Mouse (Mus musculus) layer of hippocampus, adult 9-11 months (tissue): ENCODE measurements around the gene Usb1.
A peak's percentile ranks its signal among the peaks of the same experiment; 100 is the strongest.

Experiments used
- DNase-seq: peaks from one replicate; pipeline ENCODE4 v3.0.0; 2022

Gene Usb1

DNA sequence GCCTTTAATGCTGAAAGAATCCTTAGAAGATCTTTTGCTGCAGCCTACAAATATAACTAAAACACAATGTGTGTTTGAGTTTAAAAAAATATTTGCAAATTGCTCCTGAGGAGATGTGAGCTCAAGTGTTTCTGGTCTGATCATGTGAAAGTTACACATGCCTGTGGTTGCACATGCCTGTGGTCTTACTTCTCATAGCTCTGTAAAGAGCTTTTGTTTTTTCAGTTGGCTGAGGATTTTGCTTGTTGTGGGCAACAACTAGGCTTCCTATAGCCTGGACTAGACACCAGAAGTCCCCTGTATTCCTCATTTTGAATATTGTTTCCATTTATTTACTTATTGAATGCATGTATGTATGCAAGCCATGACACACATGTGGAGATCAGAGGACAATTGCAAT, 4.3 kb downstream of the Usb1 start:
- DNase-seq, result no peak

DNA sequence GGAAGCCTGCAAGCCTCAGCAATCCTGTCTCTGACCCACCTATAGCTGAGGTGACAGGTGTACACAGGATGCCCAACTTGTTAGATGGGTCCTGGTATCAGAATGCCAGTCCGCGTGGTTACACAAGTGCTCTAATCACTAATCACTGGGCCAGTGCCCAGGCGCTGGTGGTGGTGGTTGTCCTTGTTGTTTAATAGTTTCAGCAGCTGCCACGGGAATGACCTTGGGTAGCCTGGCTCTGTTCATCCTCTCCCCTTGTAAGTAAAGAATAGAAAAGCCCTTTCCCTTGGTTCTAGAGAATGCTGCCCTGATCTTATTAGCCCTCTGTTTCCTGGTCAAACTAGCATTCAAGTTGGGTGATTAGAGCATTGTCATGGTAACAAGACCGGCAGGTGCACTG, 9.6 kb downstream of the Usb1 start:
- DNase-seq, result no peak

DNA sequence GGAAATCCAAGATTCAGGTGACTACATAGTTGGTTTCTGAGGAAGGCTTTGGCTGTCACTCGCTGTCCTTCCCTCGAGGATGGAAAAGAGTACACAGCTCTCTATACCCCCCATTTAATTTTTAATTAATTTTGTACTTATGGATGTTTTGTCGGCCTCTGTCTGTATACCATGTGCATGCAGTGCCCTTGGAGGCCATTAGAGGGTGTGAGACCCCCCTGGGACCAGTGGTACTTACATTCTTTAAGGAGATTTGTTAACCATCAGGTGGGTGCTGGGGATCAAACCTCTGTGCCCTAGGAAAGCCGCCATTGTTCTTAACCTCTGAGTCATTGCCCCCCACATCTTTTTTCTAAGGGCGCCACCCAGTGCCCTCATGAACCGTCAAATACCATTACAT, 12.6 kb downstream of the Usb1 start:
- no peak for DNase-seq

DNA sequence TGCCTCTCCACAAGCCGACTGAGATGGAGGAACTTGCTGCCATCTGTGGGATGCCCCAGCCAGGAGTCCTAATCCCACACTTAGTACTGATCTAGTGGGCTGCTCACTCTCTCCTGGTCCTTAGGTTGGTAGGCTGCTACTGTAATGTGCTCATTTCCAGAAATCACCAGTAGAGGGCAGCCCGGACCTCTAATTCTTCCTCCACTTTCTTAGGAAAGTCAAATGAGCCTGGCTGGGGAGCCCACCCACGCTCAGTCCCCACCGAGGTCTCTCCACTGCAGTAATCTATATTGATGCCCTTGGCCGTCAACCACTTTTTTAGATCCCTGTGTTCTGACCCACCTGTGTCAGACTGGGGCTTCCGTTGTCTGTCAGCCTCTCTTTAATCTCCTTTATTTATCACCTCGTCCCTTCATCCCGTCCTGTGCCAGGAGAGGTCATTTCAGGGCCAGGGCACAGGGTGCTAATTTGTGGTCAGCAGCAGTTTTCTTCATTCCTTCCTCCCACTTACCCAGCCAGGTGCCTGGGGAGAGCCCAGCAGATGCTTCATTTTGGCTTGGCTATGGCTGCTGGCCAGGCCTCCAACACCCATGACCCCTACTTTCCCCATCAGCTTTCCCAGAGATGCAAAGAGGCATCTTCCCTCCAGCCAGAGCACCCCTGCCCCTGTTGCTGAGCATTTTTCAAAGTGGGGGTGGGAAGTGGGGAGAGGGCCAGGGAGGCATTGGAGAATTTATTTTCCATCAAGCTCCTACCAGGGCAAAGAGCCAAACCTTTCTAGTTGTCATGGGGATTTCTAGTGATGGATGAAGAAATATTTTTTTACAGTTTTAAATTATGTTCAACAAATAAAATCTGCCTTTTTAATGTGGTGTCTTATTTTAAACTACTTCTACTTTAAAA, 14.8 kb downstream of the Usb1 start:
- peak; percentile 54 for DNase-seq

DNA sequence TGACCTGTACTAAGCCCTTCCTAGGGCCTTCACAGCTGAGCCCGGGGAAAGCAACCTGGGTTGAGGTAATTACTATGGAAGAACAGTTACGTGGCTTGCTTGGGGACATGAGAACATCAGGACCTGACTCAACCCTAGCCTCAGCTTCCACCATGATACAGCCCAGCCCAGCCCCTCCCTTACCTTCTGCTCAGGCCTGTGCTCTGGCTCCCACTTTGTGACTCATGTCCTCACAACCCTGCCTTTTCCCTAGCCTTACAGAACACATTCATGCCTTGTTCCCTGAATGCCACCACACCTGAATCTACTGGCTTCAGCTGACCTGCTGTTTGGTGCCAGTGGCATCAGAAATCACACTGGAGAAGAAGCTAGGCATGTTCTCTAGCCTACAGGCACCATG, 16.3 kb downstream of the Usb1 start:
- DNase-seq, result no peak

DNA sequence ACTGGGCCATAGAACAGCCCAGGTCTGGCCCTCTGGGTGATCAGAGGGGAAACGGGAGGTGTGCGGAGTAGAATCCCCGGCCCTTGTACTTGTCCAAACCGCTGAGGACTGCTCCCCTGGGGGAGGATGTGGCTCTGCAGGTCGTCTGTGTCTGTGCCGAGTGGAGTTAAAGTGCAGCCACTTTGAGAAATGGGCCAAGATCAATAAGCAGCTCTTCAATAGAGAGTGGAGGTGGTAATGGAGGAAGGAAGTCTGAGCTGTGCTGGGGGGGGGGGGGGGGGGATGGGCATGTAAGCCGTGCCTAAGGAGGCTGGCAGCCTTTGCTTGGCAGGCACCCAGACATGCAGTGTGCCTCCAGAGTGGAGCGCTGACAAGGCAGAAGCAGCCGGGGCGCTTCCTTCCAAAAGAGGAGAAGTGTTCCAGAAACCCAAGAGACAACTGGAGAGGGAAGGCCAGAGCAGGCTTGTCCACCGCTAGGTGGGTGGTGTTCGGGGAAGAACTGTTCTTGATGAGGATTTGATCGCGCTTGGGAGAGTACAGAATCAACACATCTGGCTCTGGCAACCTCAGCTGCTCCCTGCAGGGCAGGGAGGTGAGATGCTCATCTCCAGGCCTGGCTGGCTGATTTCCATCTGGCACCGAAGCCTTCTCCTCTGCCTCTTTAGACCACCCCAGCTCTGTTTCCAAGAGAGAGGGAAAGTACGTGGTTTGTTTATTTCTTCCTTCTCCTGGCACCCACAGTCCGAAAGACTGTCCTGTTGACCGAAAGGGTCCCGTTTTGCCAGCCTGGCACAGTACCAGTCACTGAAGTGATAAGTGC, 16.9 kb downstream of the Usb1 start:
- peak; percentile 86 for DNase-seq

DNA sequence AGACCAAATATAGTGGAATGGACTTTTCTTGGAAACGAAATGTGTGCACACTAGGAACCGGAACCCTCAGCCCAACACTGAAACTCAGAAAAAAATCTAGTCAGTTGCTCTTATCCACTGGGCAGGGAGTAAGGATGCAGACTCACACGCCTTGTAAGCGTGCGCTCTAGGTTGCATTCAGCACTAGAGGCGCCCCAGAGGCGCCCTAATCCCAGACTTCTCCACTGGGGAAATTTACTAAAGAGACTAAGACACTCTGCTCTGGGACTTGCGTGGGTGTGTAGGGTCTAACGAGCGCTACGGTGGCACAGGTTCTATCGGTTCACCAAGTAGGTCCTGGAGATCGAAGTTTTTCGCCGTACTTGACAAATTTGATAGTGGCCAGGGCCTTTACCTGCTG, 19.4 kb downstream of the Usb1 start:
- DNase-seq, result no peak

DNA sequence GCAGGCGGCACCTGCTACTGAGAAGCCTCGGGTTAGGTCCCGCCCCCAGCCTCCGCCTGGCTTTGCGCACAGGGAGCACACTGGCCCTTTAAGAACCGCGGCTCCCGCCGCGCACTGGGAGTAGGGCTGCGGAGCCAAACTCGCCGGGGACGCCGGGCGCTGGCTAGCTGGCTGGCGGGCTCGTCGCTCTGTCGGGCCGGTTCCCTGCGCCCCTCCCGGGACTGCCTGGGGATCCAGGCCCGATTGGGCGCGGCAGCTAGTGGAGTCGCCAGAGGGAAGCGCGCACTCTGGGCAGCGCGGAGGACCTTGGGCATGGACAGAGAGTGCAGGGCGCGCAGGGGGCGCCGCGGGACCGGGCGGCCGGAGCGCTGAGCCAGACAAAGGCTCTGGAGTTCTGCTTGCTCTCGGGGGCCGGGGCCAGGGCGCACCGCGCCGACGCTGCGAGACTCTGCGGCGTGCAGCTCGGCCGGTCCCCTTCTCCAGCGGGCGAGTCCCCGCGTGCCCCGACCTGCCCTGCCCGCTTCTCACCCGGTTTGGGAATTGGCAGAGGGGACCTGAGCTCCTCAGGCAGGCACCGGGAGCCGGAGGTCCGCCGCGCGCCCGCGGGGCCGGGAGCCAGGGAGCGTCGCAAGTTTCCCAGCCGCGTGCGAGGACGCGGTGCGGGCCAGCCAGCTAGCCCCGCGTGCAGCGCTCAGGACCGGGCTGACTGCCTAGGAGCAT, 20.2 kb downstream of the Usb1 start, which contains the start of gene Mmp15:
TSS of gene Mmp15 (plus strand) at position 118 of the 720 bp plus-strand sequence.
- no peak for DNase-seq

DNA sequence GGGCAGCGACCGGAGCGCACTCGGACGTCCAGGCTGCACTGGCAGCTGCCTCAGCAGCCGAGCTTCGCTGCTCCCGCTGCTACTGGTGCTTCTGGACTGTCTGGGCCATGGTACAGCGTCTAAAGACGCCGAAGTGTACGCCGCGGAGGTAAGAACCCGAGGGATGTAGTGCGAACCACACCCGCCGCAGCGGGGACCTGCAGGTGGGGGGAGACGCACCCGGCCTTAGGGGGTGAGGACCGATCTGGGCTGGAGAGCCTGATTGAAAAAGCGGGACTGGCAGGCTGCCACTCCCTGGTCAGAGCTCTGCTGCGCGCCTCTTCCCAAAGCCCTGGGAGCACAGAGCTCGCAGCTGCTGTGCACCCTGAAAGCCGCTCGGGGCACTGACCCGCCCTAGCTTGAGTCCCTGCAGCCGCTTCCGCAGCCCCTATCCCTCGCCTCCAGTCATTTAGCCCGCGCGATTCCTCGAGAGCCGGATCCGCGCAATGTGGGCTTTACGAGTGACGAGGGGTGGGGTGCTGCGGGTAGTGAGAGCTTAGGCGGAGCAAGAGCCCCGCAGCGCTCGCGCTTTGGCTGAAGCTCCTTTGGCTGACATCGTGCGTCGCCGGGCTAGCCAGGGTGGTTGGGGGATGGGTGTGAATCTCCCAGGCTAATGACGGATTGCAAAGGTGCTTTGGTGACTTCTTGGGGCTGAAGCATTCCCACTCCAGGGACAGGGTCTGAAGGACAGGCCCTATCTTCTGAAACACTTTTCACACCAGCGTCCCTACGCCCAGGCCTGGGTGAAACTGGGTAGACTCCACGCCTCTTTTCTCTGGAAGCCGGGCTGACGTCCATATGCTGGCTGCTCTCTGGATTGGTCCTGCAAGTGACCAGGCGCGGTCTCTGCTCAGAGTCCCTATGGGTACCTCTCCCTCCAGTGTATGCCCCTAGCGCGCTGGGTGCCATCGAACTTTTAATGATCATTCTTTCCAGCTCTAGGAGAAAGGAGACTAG, 21.1 kb downstream of the Usb1 start:
- no peak for DNase-seq

DNA sequence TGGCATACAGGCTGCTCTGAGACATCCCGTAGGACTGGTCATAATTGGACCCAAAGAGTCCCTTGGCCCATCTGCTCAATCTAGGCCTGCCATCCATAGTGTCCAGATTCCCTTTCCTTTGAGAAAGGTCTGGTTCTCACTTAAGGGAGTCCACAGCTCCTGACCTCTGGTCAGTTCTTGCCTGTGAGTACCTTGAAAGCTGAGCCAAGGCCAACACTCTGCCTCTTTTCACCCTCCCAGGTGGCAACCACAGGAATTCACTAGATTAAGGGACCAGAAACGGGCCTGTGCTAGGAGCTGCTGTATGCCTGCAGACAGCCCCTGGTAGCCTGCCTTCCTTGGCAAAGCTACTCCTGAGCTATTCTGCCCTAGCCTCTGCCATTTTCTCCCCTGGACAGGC, 22.5 kb downstream of the Usb1 start:
- no peak for DNase-seq

DNA sequence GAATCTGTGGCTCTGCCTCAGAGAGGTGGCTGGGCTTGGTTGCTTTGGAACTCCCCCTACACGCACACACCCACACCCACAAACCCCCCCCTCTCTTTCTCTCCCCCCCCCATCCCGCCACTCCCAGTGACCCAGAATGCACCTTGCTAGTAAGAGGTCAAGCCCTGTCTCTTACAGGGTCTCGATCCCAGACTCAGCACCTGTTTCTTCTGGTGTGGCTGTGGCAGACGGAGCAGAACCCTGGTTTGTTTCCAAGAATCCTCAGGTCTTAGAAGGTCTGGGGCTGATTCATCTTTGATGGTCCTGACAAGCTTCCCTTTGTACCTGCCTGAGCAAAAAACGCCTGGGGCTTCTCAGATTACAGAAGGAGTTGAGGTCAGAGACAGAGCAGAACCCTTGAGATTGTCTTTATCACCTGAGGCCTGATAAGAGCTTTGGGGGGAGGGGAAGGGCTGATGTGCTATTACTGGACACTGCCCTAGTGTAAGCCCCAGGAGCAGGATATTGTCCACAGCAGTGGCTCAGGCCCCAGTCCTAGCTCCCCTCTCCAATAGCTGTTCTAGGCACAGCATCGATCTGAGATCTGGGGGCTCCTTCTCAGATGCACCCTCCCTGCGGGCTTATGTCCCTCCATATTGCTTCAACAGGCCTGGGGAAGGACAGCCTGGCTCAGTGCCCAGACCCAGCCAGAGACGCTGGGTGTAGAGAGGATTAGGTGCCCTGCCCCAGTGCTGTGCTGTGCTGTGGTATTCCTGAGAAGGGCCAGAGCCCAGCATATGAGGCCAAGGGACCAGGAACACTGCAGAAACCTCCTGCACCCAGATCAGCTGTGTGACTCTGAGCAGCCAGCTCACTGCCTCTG, 26.7 kb downstream of the Usb1 start:
- DNase-seq, result no peak

DNA sequence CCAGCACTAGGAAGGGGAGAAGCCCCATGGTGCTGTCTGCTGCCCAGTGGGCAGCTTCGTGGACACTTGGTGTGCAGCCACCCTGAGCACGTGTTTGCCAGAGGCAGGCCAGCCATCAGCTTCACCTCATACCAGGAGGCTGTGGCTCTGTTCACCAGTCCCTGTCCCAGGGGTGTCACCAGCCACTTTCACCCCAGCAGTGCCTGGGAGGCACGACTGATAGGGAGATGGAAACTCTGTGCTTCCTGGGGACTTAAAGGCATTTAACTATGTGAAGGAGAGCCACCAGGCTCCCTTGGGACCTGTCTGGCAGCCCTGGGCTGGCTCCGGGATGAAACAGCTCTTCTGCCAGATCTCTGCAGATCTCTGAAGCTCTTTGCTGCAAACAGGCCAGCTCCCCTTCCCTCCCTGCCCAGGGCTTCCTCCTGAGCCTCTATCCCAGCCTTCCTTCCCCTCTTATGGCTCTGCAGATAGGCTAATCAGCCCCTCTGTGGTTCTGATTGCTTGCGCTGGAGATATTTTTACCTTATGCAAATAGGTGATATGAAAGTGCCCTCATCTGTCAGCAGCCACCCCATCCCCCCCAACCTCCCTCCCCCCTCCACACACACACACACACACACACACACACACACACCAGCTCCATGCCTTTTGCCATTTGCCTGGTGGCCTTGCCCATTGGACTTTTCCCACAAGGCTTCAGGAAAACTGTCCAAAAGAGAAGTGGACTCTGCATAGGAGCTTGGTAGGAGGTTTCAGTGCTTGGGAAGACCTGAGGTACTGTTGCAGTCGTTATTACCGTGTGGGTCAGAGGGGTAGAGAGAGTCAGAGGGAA, 28.3 kb downstream of the Usb1 start:
- DNase-seq, result no peak

DNA sequence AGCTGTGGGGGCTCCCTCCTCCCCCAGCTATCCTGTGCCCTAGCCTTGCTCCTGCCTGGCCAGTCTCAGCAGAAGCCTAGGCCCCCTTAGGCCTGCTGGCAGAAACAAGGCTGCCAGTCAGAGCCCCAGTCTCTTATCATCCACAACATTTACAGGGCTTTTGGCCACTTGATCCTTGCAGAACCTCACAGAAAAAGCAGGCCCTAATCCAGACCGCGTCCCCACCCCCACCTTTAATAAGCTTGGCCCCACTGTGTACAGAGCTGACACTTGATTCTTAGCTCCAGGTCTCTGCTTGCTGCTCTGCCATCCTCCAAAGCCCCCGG, 28.9 kb downstream of the Usb1 start:
- no peak for DNase-seq

DNA sequence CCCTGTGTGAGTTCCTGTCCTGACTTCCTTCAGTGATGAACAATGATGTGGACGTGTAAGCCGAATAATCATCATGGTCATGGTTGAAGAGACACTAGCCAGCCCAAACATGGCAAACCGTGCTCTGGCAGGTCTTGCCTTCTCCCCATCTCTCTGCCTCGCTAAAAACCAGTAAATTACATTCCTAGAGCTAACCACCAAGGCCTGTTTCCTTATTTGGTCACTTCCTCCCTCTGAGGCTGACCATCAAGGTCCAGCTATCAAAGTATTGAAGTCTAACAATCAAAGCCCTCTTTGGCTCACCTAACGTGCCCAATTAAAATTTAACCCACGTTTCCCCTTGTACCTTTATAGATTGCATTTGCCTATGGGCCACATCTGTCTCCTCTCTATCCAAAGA, 30.2 kb downstream of the Usb1 start:
- DNase-seq, result no peak

DNA sequence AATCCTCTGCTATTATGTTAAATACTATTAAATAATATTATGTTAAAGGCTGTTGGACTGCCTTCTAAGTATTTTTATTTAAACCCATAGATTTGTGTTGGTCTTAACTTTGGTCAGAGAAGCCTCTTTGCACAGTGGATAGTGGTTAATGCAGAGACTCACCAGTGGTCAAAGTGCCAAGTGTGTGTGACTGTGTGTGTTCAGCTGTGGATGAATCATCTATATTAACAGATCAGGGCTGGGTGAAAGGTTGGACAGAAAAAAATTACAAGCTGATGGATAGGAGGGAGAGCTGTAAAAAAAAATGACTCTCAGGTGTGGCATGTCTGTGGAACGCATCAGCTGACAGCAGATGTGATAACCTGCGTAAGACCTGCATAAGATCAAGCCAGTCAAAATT, 31.8 kb downstream of the Usb1 start:
- no peak for DNase-seq

DNA sequence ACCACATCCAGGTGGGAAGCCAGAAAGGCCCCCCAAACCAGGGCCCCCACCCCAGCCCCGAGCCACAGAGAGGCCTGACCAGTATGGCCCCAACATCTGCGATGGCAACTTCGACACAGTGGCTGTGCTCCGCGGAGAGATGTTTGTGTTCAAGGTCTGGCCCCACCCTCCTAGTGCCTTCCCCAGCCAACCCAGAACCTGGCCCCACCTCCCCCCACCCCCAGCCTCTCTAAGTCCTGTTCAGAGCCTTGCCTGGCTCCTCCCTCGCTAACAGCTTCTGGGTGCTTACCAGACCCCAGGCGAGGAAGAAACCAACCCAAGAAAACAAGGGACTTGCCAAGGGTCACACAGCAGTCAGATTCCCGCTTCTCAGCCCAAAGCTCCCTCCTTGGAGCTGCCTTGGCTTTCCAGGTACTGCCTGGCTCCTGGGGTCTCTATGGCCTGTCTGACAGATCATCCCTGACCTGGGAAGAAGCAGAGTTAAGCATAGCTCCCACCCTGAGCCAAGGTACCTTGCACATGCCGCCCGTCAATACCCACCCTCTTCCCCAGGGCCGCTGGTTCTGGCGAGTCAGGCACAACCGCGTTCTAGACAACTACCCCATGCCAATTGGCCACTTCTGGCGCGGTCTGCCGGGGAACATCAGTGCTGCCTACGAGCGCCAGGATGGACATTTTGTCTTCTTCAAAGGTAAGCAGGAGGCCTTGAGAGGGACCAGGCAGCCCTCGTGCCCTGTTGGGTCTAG, 37.7 kb downstream of the Usb1 start:
- no peak for DNase-seq

DNA sequence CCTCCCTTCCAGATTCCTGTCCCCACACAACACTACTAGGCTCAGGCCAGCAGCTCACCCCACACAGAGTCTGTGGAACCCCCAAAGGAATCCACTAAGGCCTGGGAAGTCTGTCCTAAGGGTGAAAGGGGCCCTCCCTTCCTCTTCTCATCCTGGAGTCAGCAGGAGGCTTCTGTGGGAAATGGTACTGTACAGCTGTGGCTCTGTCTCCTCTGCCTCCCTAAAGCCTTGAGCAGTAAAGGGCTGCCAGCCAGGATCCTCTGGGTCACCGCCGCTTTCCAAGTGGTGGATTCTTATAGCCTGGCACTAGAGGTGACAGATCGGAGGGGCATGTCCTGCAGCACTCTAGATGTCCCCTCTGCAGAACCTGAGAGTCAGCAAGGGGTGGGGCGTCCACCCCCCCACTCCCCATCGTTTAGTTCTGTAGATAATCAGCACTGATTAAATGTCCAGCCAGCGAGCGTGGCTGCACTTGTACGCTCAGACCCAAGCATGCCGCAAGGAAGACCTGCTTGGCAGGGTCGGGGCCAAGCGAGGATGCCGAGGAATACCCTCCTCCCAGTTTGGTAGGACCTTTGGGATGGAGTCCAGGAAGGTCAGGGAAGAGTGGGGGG, 41.4 kb downstream of the Usb1 start:
- DNase-seq, result no peak

DNA sequence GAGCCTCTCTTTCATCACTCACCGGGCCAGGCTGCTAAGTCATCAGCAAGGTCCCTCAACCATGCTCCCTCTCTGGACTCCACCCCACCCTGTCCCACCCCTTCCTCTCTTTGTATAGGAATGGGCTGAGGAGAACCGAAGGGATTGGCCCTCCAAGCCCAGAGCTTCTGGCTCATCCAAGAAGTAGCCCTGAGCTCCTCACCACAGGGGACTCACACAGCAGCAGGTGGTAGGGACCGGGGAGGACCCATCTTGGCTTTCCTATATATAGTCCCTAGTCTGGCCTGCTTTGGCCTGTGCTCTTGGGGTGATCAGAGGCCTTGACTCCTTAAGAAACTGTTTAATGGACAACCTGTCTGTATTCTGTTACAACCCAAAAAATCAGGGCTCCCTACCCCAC, 42.3 kb downstream of the Usb1 start:
- no peak for DNase-seq

DNA sequence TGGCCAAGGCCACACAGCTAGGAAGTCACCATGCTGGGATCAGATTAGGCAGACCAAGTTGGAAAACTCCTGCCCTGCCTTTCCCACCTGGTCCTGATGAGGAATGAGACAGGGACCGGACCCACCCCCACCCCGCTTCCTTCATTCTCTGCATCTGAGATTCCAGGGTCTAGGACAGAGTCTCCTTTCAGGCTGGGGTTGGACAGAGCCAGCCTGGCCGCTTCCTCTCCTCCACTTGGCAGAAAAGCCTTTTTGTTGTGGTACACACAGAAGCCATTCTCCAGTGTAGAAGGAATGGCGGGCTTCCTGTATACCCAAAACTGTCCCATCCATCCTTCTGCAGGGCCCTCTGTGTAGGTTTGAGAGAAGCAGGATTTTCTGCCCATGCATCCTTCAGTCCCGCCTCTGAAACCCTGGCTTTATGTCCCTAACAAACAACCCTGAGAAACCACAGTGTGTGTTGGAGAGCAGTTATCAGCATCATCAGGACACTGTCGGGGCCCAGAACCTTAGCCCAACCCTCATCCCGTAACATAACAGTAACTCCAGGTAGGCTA, 43.4 kb downstream of the Usb1 start:
- DNase-seq, result peak; percentile 30
